Mouse (Mus musculus) forebrain, embryonic 16.5 days (tissue): ENCODE measurements at regions not wholly inside any gene's neighbourhood (a gene's known extent, or its start where the extent isn't known, plus 50 kb on each side); places are given as distances from the start of the nearest gene placed in this dataset.

ENCODE experiments used
- ATAC-seq: fragments of 200-750 bp; cut with Nextera tagmentation; 2 replicates; pipeline ENCODE4 v1.8.0; 2017; ENCODE audit warnings: mild to moderate bottlenecking, moderate library complexity
- H3K27ac ChIP-seq: fragments of 300-500 bp; sonication (generic); 2 replicates; pipeline ENCODE4 v1.5.1; 2014; ENCODE audit warnings: low read length, control low read depth
- H3K27me3 ChIP-seq: fragments of 300-500 bp; sonication (generic); replicated peaks from 2 replicates; pipeline ENCODE4 v1.6.1; 2014; ENCODE audit warnings: low read length; ENCODE audit not compliant: control insufficient read depth, insufficient read depth
- H3K36me3 ChIP-seq: fragments of 300-500 bp; sonication (generic); 2 replicates; pipeline ENCODE4 v1.6.1; 2014; ENCODE audit not compliant: control insufficient read depth, insufficient read depth
- H3K4me1 ChIP-seq: fragments of 300-500 bp; sonication (generic); replicated peaks from 2 replicates; pipeline ENCODE4 v1.6.1; 2014; ENCODE audit warnings: low read length; ENCODE audit not compliant: control insufficient read depth, insufficient read depth
- H3K4me2 ChIP-seq: fragments of 300-500 bp; sonication (generic); 2 replicates; pipeline ENCODE4 v1.6.1; 2014; ENCODE audit warnings: mild to moderate bottlenecking, low read length, control low read depth
- H3K4me3 ChIP-seq: fragments of 300-500 bp; sonication (generic); replicated peaks from 2 replicates; pipeline ENCODE4 v1.5.1; 2014; ENCODE audit warnings: mild to moderate bottlenecking, low read length, control low read depth
- H3K9ac ChIP-seq: fragments of 300-500 bp; sonication (generic); replicated peaks from 2 replicates; pipeline ENCODE4 v1.6.1; 2014; ENCODE audit warnings: low read depth, low read length, control low read depth
- H3K9me3 ChIP-seq: fragments of 300-500 bp; sonication (generic); 2 replicates; pipeline ENCODE4 v1.6.1; 2016; ENCODE audit warnings: low read length; ENCODE audit not compliant: control insufficient read depth
- WGBS: fragments of 180-500 bp; shearing (Covaris S2); extraction: QIAGEN DNeasy Blood & Tissue Kit; methylation state at CpG from one replicate; pipeline ENCODE4 v1.1.7; 2014; 5-methylcytosine and 5-hydroxymethylcytosine counted together

- Histone ChIP-seq H3K4me2 (no peak overlapping the region), H3K9ac (no peak overlapping the region), H3K4me3 (no peak overlapping the region), H3K27ac (no peak overlapping the region), H3K4me1 (peaks cover 6% of the 10 kb centered on the region; the same call in 1 of the 2 replicates), H3K9me3 (no peaks in the 10 kb centered on the region), H3K36me3 (no peaks in the 10 kb centered on the region), H3K27me3 (no peaks in the 10 kb centered on the region)
- no peak for ATAC-seq
- WGBS, result 66% methylated on average over 7 of the region's 7 CpGs
These were observed 168.6 kb downstream of the Inhbb start for GRCm38 (mm10) chr1:119253371-119253851.

- no peaks in the 10 kb centered on the region for H3K27me3 ChIP-seq
- no peaks in the 10 kb centered on the region for H3K9me3 ChIP-seq
- no peak overlapping the region for H3K4me2 ChIP-seq
- no peak overlapping the region for H3K27ac ChIP-seq
- no peak for ATAC-seq
- no peak overlapping the region for H3K4me3 ChIP-seq
- no peak overlapping the region for H3K9ac ChIP-seq
- peaks cover 5% of the 10 kb centered on the region; the same call in 1 of the 2 replicates for H3K4me1 ChIP-seq
- WGBS, result 88% methylated on average over 6 of the region's 6 CpGs
- no peaks in the 10 kb centered on the region for H3K36me3 ChIP-seq
These were observed 169.6 kb downstream of the Inhbb start for GRCm38 (mm10) chr1:119252403-119252802.

- Histone ChIP-seq H3K9ac (no peak overlapping the region), H3K27ac (no peak overlapping the region), H3K4me1 (peaks cover under 1% of the 10 kb centered on the region; the same call in 1 of the 2 replicates), H3K27me3 (no peaks in the 10 kb centered on the region), H3K4me2 (no peak overlapping the region), H3K36me3 (no peaks in the 10 kb centered on the region), H3K9me3 (no peaks in the 10 kb centered on the region), H3K4me3 (no peak overlapping the region)
- WGBS, result 94% methylated on average over 5 of the region's 5 CpGs
- ATAC-seq, result no peak
These were observed 170.3 kb downstream of the Inhbb start for GRCm38 (mm10) chr1:119251741-119252140.

- no peaks in the 10 kb centered on the region for H3K9me3 ChIP-seq
- no peak overlapping the region for H3K4me3 ChIP-seq
- ATAC-seq, result no peak
- no peaks in the 10 kb centered on the region for H3K36me3 ChIP-seq
- H3K9ac ChIP-seq, result no peak overlapping the region
- no peaks in the 10 kb centered on the region for H3K27me3 ChIP-seq
- WGBS, result 89% methylated on average over 5 of the region's 5 CpGs
- H3K4me1 ChIP-seq, result no peaks in the 10 kb centered on the region
- no peak overlapping the region for H3K4me2 ChIP-seq
- no peak overlapping the region for H3K27ac ChIP-seq
These were observed 173.1 kb downstream of the Inhbb start for GRCm38 (mm10) chr1:119248776-119249495.

GRCm38 (mm10) chr1:119247117-119247516, 174.9 kb downstream of the Inhbb start:
- 79% methylated on average over 3 of the region's 3 CpGs for WGBS
- Histone ChIP-seq H3K4me1 (no peaks in the 10 kb centered on the region), H3K36me3 (no peaks in the 10 kb centered on the region), H3K4me2 (no peak overlapping the region), H3K4me3 (no peak overlapping the region), H3K27ac (no peak overlapping the region), H3K9me3 (no peaks in the 10 kb centered on the region), H3K9ac (no peak overlapping the region), H3K27me3 (no peaks in the 10 kb centered on the region)
- no peak for ATAC-seq

- H3K9ac ChIP-seq, result no peak overlapping the region
- no peaks in the 10 kb centered on the region for H3K4me1 ChIP-seq
- no peak for ATAC-seq
- H3K4me2 ChIP-seq, result no peak overlapping the region
- no peaks in the 10 kb centered on the region for H3K9me3 ChIP-seq
- no peak overlapping the region for H3K27ac ChIP-seq
- 54% methylated on average over 10 of the region's 10 CpGs for WGBS
- no peaks in the 10 kb centered on the region for H3K36me3 ChIP-seq
- H3K27me3 ChIP-seq, result no peaks in the 10 kb centered on the region
- H3K4me3 ChIP-seq, result no peak overlapping the region
These were observed 183.6 kb downstream of the Inhbb start for GRCm38 (mm10) chr1:119238463-119238862.

GRCm38 (mm10) chr1:119236787-119237186, 183.4 kb upstream of the Gli2 start:
- H3K27me3 ChIP-seq, result no peaks in the 10 kb centered on the region
- H3K9me3 ChIP-seq, result no peaks in the 10 kb centered on the region
- H3K4me3 ChIP-seq, result no peak overlapping the region
- H3K27ac ChIP-seq, result no peak overlapping the region
- WGBS, result 63% methylated on average over 3 of the region's 3 CpGs
- H3K9ac ChIP-seq, result no peak overlapping the region
- H3K4me2 ChIP-seq, result no peak overlapping the region
- H3K36me3 ChIP-seq, result no peaks in the 10 kb centered on the region
- no peak for ATAC-seq
- no peaks in the 10 kb centered on the region for H3K4me1 ChIP-seq

GRCm38 (mm10) chr1:119234449-119234848, 181.0 kb upstream of the Gli2 start:
- Histone ChIP-seq H3K4me1 (no peaks in the 10 kb centered on the region), H3K36me3 (no peaks in the 10 kb centered on the region), H3K27me3 (no peaks in the 10 kb centered on the region), H3K4me2 (no peak overlapping the region), H3K9me3 (no peaks in the 10 kb centered on the region), H3K4me3 (no peak overlapping the region), H3K9ac (no peak overlapping the region), H3K27ac (no peak overlapping the region)
- 83% methylated on average over 9 of the region's 9 CpGs for WGBS
- ATAC-seq, result no peak

GRCm38 (mm10) chr1:119226996-119227395, 173.6 kb upstream of the Gli2 start:
- H3K9ac ChIP-seq, result no peak overlapping the region
- ATAC-seq, result no peak
- H3K4me2 ChIP-seq, result no peak overlapping the region
- H3K4me1 ChIP-seq, result no peaks in the 10 kb centered on the region
- H3K36me3 ChIP-seq, result no peaks in the 10 kb centered on the region
- no peaks in the 10 kb centered on the region for H3K9me3 ChIP-seq
- no peak overlapping the region for H3K4me3 ChIP-seq
- no peaks in the 10 kb centered on the region for H3K27me3 ChIP-seq
- H3K27ac ChIP-seq, result no peak overlapping the region
- 79% methylated on average over 2 of the region's 2 CpGs for WGBS
